Mouse (Mus musculus) cortical plate, adult 2 months (tissue): ENCODE measurements around the gene Cacna1c. TPM values are rescaled to one million over a fixed set of nuclear protein-coding genes. Genes with fewer than 3 reads are reported as not detected.

Experiments used
- H3K27ac ChIP-seq: fragments of 200-500 bp; 2 replicates; pipeline ENCODE4 v1.5.1; 2012; ENCODE audit warnings: low read length, control low read depth, inconsistent platforms; ENCODE audit not compliant: insufficient read depth
- H3K4me1 ChIP-seq: fragments of 200-500 bp; 2 replicates; pipeline ENCODE4 v1.6.1; 2011; ENCODE audit warnings: low read length; ENCODE audit not compliant: control insufficient read depth, insufficient read depth
- H3K4me3 ChIP-seq: fragments of 200-500 bp; 2 replicates; pipeline ENCODE4 v1.5.1; 2011; ENCODE audit warnings: mild to moderate bottlenecking, low read length, control low read depth; ENCODE audit not compliant: insufficient read depth
- CTCF ChIP-seq: fragments of 200-500 bp; IDR thresholded peaks from 2 replicates; pipeline ENCODE4 v1.5.1; 2011; ENCODE audit warnings: mild to moderate bottlenecking, control low read depth, low read length; ENCODE audit not compliant: insufficient read depth; ENCODE audit errors: extremely low read depth
- POLR2A ChIP-seq: fragments of 200-500 bp; IDR thresholded peaks from 2 replicates; pipeline ENCODE4 v1.6.1; 2011; ENCODE audit warnings: mild to moderate bottlenecking, low read length, control low read depth; ENCODE audit not compliant: insufficient read depth; ENCODE audit errors: extremely low read depth
- polyA plus RNA-seq: library from polyadenylated mRNA; depleted of rRNA; stranded (reverse); fragments of >200 nt; gene quantifications from 2 replicates; pipeline ENCODE4 v1.2.3, GENCODE M21; 2012

Gene Cacna1c
- polyA plus RNA-seq, 1 experiment: 15.9 TPM

- Histone ChIP-seq H3K4me1 (peaks cover 3% of the 10 kb centered on the region; the same call in 1 of the 2 replicates), H3K27ac (no peak overlapping the region), H3K4me3 (no peak overlapping the region)
- no peak for TF ChIP-seq POLR2A
- TF ChIP-seq CTCF: no peak
These were observed 440.4 kb downstream of the Cacna1c start for GRCm38 (mm10) chr6:118755768-118756167.

- no peak overlapping the region for H3K4me3 ChIP-seq
- H3K4me1 ChIP-seq: peaks cover 3% of the 10 kb centered on the region; the same call in 1 of the 2 replicates
- TF ChIP-seq CTCF: no peak
- no peak for TF ChIP-seq POLR2A
- H3K27ac ChIP-seq: no peak overlapping the region
These were observed 441.8 kb downstream of the Cacna1c start for GRCm38 (mm10) chr6:118754439-118754838.

GRCm38 (mm10) chr6:118753787-118754186 lies 442.4 kb downstream of the Cacna1c start:
- TF ChIP-seq POLR2A (no peak), CTCF (no peak)
- peaks cover 3% of the 10 kb centered on the region; the same call in 1 of the 2 replicates for H3K4me1 ChIP-seq
- H3K4me3 ChIP-seq: no peak overlapping the region
- H3K27ac ChIP-seq: no peak overlapping the region

- no peak for TF ChIP-seq POLR2A
- no peak for TF ChIP-seq CTCF
- H3K4me3 ChIP-seq: no peak overlapping the region
- H3K27ac ChIP-seq: no peak overlapping the region
- H3K4me1 ChIP-seq: peaks cover 3% of the 10 kb centered on the region; the same call in 1 of the 2 replicates
These were observed 443.2 kb downstream of the Cacna1c start for GRCm38 (mm10) chr6:118753064-118753463.

GRCm38 (mm10) chr6:118749285-118749684 lies 446.9 kb downstream of the Cacna1c start:
- H3K4me1 ChIP-seq: peaks cover 2% of the 10 kb centered on the region; the same call in 1 of the 2 replicates
- no peak for TF ChIP-seq POLR2A
- no peak for TF ChIP-seq CTCF
- H3K4me3 ChIP-seq: no peak overlapping the region
- H3K27ac ChIP-seq: no peak overlapping the region

GRCm38 (mm10) chr6:118742701-118743100 lies 453.5 kb downstream of the Cacna1c start:
- H3K27ac ChIP-seq: no peak overlapping the region
- H3K4me1 ChIP-seq: peaks cover 5% of the 10 kb centered on the region; the same call in 1 of the 2 replicates
- no peak overlapping the region for H3K4me3 ChIP-seq
- TF ChIP-seq CTCF: no peak
- no peak for TF ChIP-seq POLR2A

- peaks cover 7% of the 10 kb centered on the region for H3K4me1 ChIP-seq
- no peak for TF ChIP-seq POLR2A
- TF ChIP-seq CTCF: no peak
- H3K27ac ChIP-seq: no peak overlapping the region
- H3K4me3 ChIP-seq: no peak overlapping the region
These were observed 454.4 kb downstream of the Cacna1c start for GRCm38 (mm10) chr6:118741841-118742240.

- Histone ChIP-seq H3K27ac (no peak overlapping the region), H3K4me3 (no peak overlapping the region), H3K4me1 (peaks cover 7% of the 10 kb centered on the region)
- TF ChIP-seq POLR2A (no peak), CTCF (no peak)
These were observed 456.1 kb downstream of the Cacna1c start for GRCm38 (mm10) chr6:118739961-118740599.

GRCm38 (mm10) chr6:118739344-118739743 lies 456.9 kb downstream of the Cacna1c start:
- Histone ChIP-seq H3K4me1 (peaks cover 7% of the 10 kb centered on the region), H3K4me3 (no peak overlapping the region), H3K27ac (no peak overlapping the region)
- TF ChIP-seq CTCF: no peak
- TF ChIP-seq POLR2A: no peak

GRCm38 (mm10) chr6:118738656-118739055 lies 457.6 kb downstream of the Cacna1c start:
- H3K4me3 ChIP-seq: no peak overlapping the region
- no peak for TF ChIP-seq POLR2A
- TF ChIP-seq CTCF: no peak
- H3K27ac ChIP-seq: no peak overlapping the region
- H3K4me1 ChIP-seq: peaks cover 7% of the 10 kb centered on the region
